Comparison of ENCODE assay signal across 11 mouse cellular contexts in genomic region chr2:124613671-124614210, GRCm38 (mm10).
DNase-seq lines count a peak whose midpoint lies in the region; ATAC-seq and TF ChIP-seq lines count a peak whose summit lies in the region.
"Had no signal": no experiment of that assay in that cellular context is flagged by ENCODE, and none has a peak within 500 bp of the region (broad histone marks: within the 10 kb centered on the region; RNA-seq: fewer than 3 reads in every experiment).

No protein-coding gene starts in this region.

- peaks cover 32% of the 10 kb centered on the region for H3K4me1 ChIP-seq in heart, adult 2 months (ENCODE audit: control insufficient read depth, insufficient read depth, low read length)
- peaks cover 13% of the 10 kb centered on the region; the same call in 1 of the 2 replicates for H3K4me1 ChIP-seq in stomach, embryonic 14.5 days (ENCODE audit: control insufficient read depth, insufficient read depth, low read length)
- no peaks in the 10 kb centered on the region for H3K4me1 ChIP-seq in stomach, postnatal 0 days (replicated peaks; ENCODE audit: control insufficient read depth, insufficient read depth)
- H3K4me1 ChIP-seq in liver, embryonic 15.5 days (replicated peaks): no peaks in the 10 kb centered on the region

- peak overlapping the region; percentile 96 for H3K27ac ChIP-seq in heart, adult 2 months
- no peak overlapping the region for H3K27ac ChIP-seq in stomach, embryonic 14.5 days (ENCODE audit: low read length)
- H3K27ac ChIP-seq in stomach, postnatal 0 days (replicated peaks): no peak overlapping the region
- H3K27ac ChIP-seq in liver, embryonic 15.5 days (replicated peaks): no peak overlapping the region

- peaks cover 29% of the 10 kb centered on the region for H3K36me3 ChIP-seq in heart, adult 2 months (ENCODE audit: control insufficient read depth, insufficient read depth, low read length)
- H3K36me3 ChIP-seq in stomach, embryonic 14.5 days (ENCODE audit: control insufficient read depth, insufficient read depth, low read length): no peaks in the 10 kb centered on the region
- no peaks in the 10 kb centered on the region for H3K36me3 ChIP-seq in stomach, postnatal 0 days (ENCODE audit: control insufficient read depth, insufficient read depth, low read length)
- no peaks in the 10 kb centered on the region for H3K36me3 ChIP-seq in liver, embryonic 15.5 days (replicated peaks)

- WGBS in heart, adult 2 months: 35% methylated on average over 3 of the region's 3 CpGs
- 57% methylated on average over 3 of the region's 3 CpGs for WGBS in stomach, embryonic 14.5 days
- WGBS in stomach, postnatal 0 days: 53% methylated on average over 3 of the region's 3 CpGs
- WGBS in liver, embryonic 15.5 days (ENCODE audit: insufficient replicate concordance): 31% methylated on average over 3 of the region's 3 CpGs

- TF ChIP-seq EP300 in heart, adult 2 months (IDR thresholded peaks at IDR 0.05; ENCODE audit: insufficient read depth, low read depth, low read length): no peak
- TF ChIP-seq EP300 in stomach, postnatal 0 days (optimal IDR thresholded peaks at IDR 0.05): no peak

- no peaks in the 10 kb centered on the region for H3K9me3 ChIP-seq in stomach, embryonic 14.5 days (ENCODE audit: control insufficient read depth, low read depth, low read length)
- no peaks in the 10 kb centered on the region for H3K9me3 ChIP-seq in stomach, postnatal 0 days (ENCODE audit: control insufficient read depth, low read length)
- H3K9me3 ChIP-seq in liver, embryonic 15.5 days (replicated peaks): no peaks in the 10 kb centered on the region

- intact Hi-C loops in heart, adult 2 months (cut with DNase I): loop anchor here (5.0 kb wide), 1 partner anchor 159 kb away; no protein-coding TSS in a partner anchor
- intact Hi-C loops in left cerebral cortex, postnatal 14 days (cut with DNase I): loop anchor here (5.0 to 10.0 kb wide), 2 partner anchors 314 to 509 kb away; no protein-coding TSS in a partner anchor

- H3K27me3 ChIP-seq in heart, adult 2 months (ENCODE audit: control insufficient read depth, insufficient read depth, low read length): no peaks in the 10 kb centered on the region
- H3K27me3 ChIP-seq in stomach, embryonic 14.5 days (ENCODE audit: control insufficient read depth, insufficient read depth, low read length): no peaks in the 10 kb centered on the region
- H3K27me3 ChIP-seq in stomach, postnatal 0 days (ENCODE audit: control insufficient read depth, insufficient read depth, low read length): no peaks in the 10 kb centered on the region
- H3K27me3 ChIP-seq in liver, embryonic 15.5 days: peaks cover 37% of the 10 kb centered on the region

- no peak for TF ChIP-seq CTCF in heart, adult 2 months (IDR thresholded peaks at IDR 0.05)
- TF ChIP-seq CTCF in stomach, postnatal 0 days (IDR thresholded peaks at IDR 0.05; ENCODE audit: low read depth): no peak

- peaks cover 3% of the 10 kb centered on the region; the same call in 1 of the 2 replicates for H3K79me2 ChIP-seq in heart, adult 2 months (replicated peaks; ENCODE audit: control insufficient read depth, insufficient read depth, low read length)

- no peak for TF ChIP-seq POLR2A in heart, adult 2 months (IDR thresholded peaks at IDR 0.05; ENCODE audit: insufficient read depth, low read depth, low read length)

- ATAC-seq in stomach, embryonic 14.5 days (ENCODE audit: insufficient number of reproducible peaks, insufficient read depth, low FRiP score, low read depth): no peak
- ATAC-seq in stomach, postnatal 0 days (ENCODE audit: low FRiP score, low TSS enrichment): no peak
- ATAC-seq in liver, embryonic 15.5 days (ENCODE audit: insufficient read depth): no peak

- peak overlapping the region; percentile 8; the same call in 1 of the 2 replicates for H3K4me3 ChIP-seq in heart, adult 2 months
- H3K4me3 ChIP-seq in stomach, embryonic 14.5 days (ENCODE audit: low read depth, low read length): no peak overlapping the region; the same call in 1 of the 2 replicates
- no peak overlapping the region for H3K4me3 ChIP-seq in stomach, postnatal 0 days (ENCODE audit: low read depth, low read length)
- no peak overlapping the region for H3K4me3 ChIP-seq in liver, embryonic 15.5 days (replicated peaks)

- H3K9ac ChIP-seq in heart, adult 2 months (ENCODE audit: low read depth, low read length): 0 out of 2 replicates have a peak overlapping the region, but pooled peaks have one; percentile 27
- H3K9ac ChIP-seq in stomach, embryonic 14.5 days (replicated peaks; ENCODE audit: low read depth, low read length): no peak overlapping the region
- no peak overlapping the region for H3K9ac ChIP-seq in stomach, postnatal 0 days (ENCODE audit: low read length)
- H3K9ac ChIP-seq in liver, embryonic 15.5 days: no peak overlapping the region

- H3K4me2 ChIP-seq in stomach, embryonic 14.5 days (replicated peaks; ENCODE audit: low read depth, low read length): peak overlapping the region; percentile 72; the same call in 1 of the 2 replicates
- H3K4me2 ChIP-seq in stomach, postnatal 0 days (replicated peaks; ENCODE audit: low read depth): no peak overlapping the region
- peak overlapping the region; percentile 13; the same call in 1 of the 2 replicates for H3K4me2 ChIP-seq in liver, embryonic 15.5 days

- DNase-seq in heart, adult 2 months: no peak
- DNase-seq in heart, adult 18-20 months: no peak
- DNase-seq in stomach, postnatal 0 days (ENCODE audit: low spot score): no peak
- DNase-seq in spleen, postnatal 36 days (ENCODE audit: low spot score in 2 of 2): no peak
- no peak for DNase-seq in left cerebral cortex, postnatal 14 days (ENCODE audit: low spot score in 2 of 2)
- DNase-seq in kidney, adult 11 months: no peak
- DNase-seq: cerebellum, postnatal 25 days; gastrocnemius, postnatal 25 days; thymus, postnatal 25 days had no signal
